Mouse (Mus musculus): ENCODE data around the gene Elovl5.
"Not testable (repeated sequence)": the region's sequence is repeated elsewhere in the genome, so short reads cannot be mapped to it uniquely, and the experiment has no call there.

GRCm38 (mm10) chr9:77993538-77994255 lies 76.5 kb downstream of the Elovl5 start:
- TF ChIP-seq USF1 (IDR thresholded peaks at IDR 0.05; ENCODE audit: low read depth); POLR2AphosphoS2 (IDR thresholded peaks at IDR 0.05; ENCODE audit: insufficient read length, low read depth): not testable (repeated sequence)

Measured in myocyte (in vitro differentiated cells).